Comparison of ENCODE assay signal across 8 mouse cellular contexts in genomic region chr15:100041267-100042047, GRCm38 (mm10). TPM values are rescaled to one million over a fixed set of nuclear protein-coding genes. Genes with fewer than 3 reads are reported as not detected.
DNase-seq lines count a peak whose midpoint lies in the region; ATAC-seq and TF ChIP-seq lines count a peak whose summit lies in the region.

No protein-coding gene starts in this region.

- no peak for TF ChIP-seq EP300 in CH12.LX (IDR thresholded peaks at IDR 0.05; ENCODE audit: low read length)

- H3K27ac ChIP-seq in CH12.LX (ENCODE audit: insufficient read depth, low read depth), result peak overlapping the region; percentile 33
- no peak overlapping the region for H3K27ac ChIP-seq in forebrain, embryonic 11.5 days (ENCODE audit: low read depth, low read length)
- H3K27ac ChIP-seq in limb, embryonic 12.5 days, result no peak overlapping the region
- peak overlapping the region; percentile 77 for H3K27ac ChIP-seq in neural tube, embryonic 13.5 days (replicated peaks)

- H3K4me1 ChIP-seq in CH12.LX (ENCODE audit: control insufficient read depth in 1 of 2, insufficient read depth in 2 of 2), result peaks cover 11 to 62% of the 10 kb centered on the region in 2 experiments; a peak in 3 of 4 replicates
- peaks cover 17% of the 10 kb centered on the region for H3K4me1 ChIP-seq in forebrain, embryonic 11.5 days (replicated peaks; ENCODE audit: control insufficient read depth, insufficient read depth, low read length)
- H3K4me1 ChIP-seq in limb, embryonic 12.5 days (replicated peaks), result peaks cover 30% of the 10 kb centered on the region
- H3K4me1 ChIP-seq in neural tube, embryonic 13.5 days (replicated peaks), result peaks cover 57% of the 10 kb centered on the region

- H3K9me3 ChIP-seq in CH12.LX (replicated peaks; ENCODE audit: low read length), result no peaks in the 10 kb centered on the region
- H3K9me3 ChIP-seq in forebrain, embryonic 11.5 days (ENCODE audit: control insufficient read depth, low read length), result no peaks in the 10 kb centered on the region
- no peaks in the 10 kb centered on the region for H3K9me3 ChIP-seq in limb, embryonic 12.5 days
- H3K9me3 ChIP-seq in neural tube, embryonic 13.5 days, result no peaks in the 10 kb centered on the region

- peaks cover 44% of the 10 kb centered on the region for H3K79me2 ChIP-seq in CH12.LX (replicated peaks; ENCODE audit: control insufficient read depth, extremely low read depth, insufficient read depth, poor library complexity, severe bottlenecking)

- dilution Hi-C loops in CH12.LX (cut with MboI; ENCODE audit: extremely low pct_ligation_motif_present, extremely low pct_unique_long_range_greater_than_20kb, low sequenced_read_pairs), result no loop called here

- TF ChIP-seq CTCF in CH12.LX (conservative IDR thresholded peaks at IDR 0.05 in 1 of 2, IDR thresholded peaks at IDR 0.05 in 1 of 2; ENCODE audit: low read depth in 2 of 2, low read length in 2 of 2), result no peak

- peak overlapping the region; percentile 94 for H3K4me2 ChIP-seq in CH12.LX (ENCODE audit: insufficient read depth, low read depth, poor library complexity, severe bottlenecking)
- peak overlapping the region; percentile 74 for H3K4me2 ChIP-seq in forebrain, embryonic 11.5 days (ENCODE audit: low read depth, low read length, severe bottlenecking)
- H3K4me2 ChIP-seq in limb, embryonic 12.5 days, result peak overlapping the region; percentile 79
- H3K4me2 ChIP-seq in neural tube, embryonic 13.5 days, result peak overlapping the region; percentile 65

- WGBS in forebrain, embryonic 11.5 days, result 46% methylated on average over 10 of the region's 10 CpGs
- WGBS in limb, embryonic 12.5 days, result 48% methylated on average over 10 of the region's 10 CpGs
- 27% methylated on average over 10 of the region's 10 CpGs for WGBS in neural tube, embryonic 13.5 days

- peaks cover 0 to 10% of the 10 kb centered on the region in 2 experiments for H3K36me3 ChIP-seq in CH12.LX (replicated peaks in 1 of 2; ENCODE audit: control insufficient read depth in 1 of 2, insufficient read depth in 1 of 2, low read length in 1 of 2)
- no peaks in the 10 kb centered on the region for H3K36me3 ChIP-seq in forebrain, embryonic 11.5 days (ENCODE audit: control insufficient read depth, insufficient read depth, low read length)
- H3K36me3 ChIP-seq in limb, embryonic 12.5 days, result peaks cover 6% of the 10 kb centered on the region; the same call in 1 of the 2 replicates
- no peaks in the 10 kb centered on the region for H3K36me3 ChIP-seq in neural tube, embryonic 13.5 days

- peaks cover 6% of the 10 kb centered on the region for H3K27me3 ChIP-seq in CH12.LX (replicated peaks)
- H3K27me3 ChIP-seq in forebrain, embryonic 11.5 days (ENCODE audit: control insufficient read depth, insufficient read depth, low read length), result no peaks in the 10 kb centered on the region
- H3K27me3 ChIP-seq in limb, embryonic 12.5 days, result peaks cover 7% of the 10 kb centered on the region; the same call in 1 of the 2 replicates
- H3K27me3 ChIP-seq in neural tube, embryonic 13.5 days, result no peaks in the 10 kb centered on the region

- no peak for TF ChIP-seq POLR2A in CH12.LX (IDR thresholded peaks at IDR 0.05; ENCODE audit: low read depth, low read length)

- no peak for ATAC-seq in cerebellum, adult (ENCODE audit: insufficient number of reproducible peaks, low FRiP score, low TSS enrichment)
- ATAC-seq in forebrain, embryonic 11.5 days (replicated peaks; ENCODE audit: low FRiP score), result no peak
- no peak for ATAC-seq in limb, embryonic 12.5 days (ENCODE audit: insufficient number of reproducible peaks, insufficient read depth, low FRiP score, low TSS enrichment, low read depth)
- ATAC-seq in neural tube, embryonic 13.5 days (ENCODE audit: low read depth), result no peak

- in situ Hi-C loops in CH12.LX (cut with MboI; ENCODE audit: low pct_ligation_motif_present, low pct_unique_long_range_greater_than_20kb, low sequenced_read_pairs), result loop anchor here (5.0 kb wide), 1 partner anchor 36 kb away; no protein-coding TSS in a partner anchor

- H3K9ac ChIP-seq in CH12.LX (ENCODE audit: insufficient read depth, low read depth), result peak overlapping the region; percentile 38; the same call in 1 of the 2 replicates
- H3K9ac ChIP-seq in forebrain, embryonic 11.5 days (ENCODE audit: low read length), result peak overlapping the region; percentile 51
- peak overlapping the region; percentile 46; the same call in 1 of the 2 replicates for H3K9ac ChIP-seq in limb, embryonic 12.5 days (replicated peaks)
- H3K9ac ChIP-seq in neural tube, embryonic 13.5 days, result peak overlapping the region; percentile 98

- peak; percentile 31 for DNase-seq in cerebellum, adult 11 months
- DNase-seq in CH12.LX (ENCODE audit: extremely low read depth), result peak; percentile 69
- no peak for DNase-seq in forebrain, embryonic 11.5 days (ENCODE audit: low spot score)
- no peak for DNase-seq in ovary, postnatal 36 days (ENCODE audit: low spot score)
- no peak for DNase-seq in right cerebral cortex, postnatal 10 days (ENCODE audit: low spot score in 2 of 2)

- TF ChIP-seq RAD21 in CH12.LX (IDR thresholded peaks at IDR 0.05; ENCODE audit: low read depth, low read length), result no peak

- peak overlapping the region; percentile 35 to 87 (median 38) for H3K4me3 ChIP-seq in CH12.LX (replicated peaks in 1 of 3; ENCODE audit: low read depth in 2 of 3, low read length in 2 of 3, poor library complexity in 1 of 3)
- peak overlapping the region; percentile 9; the same call in 1 of the 2 replicates for H3K4me3 ChIP-seq in forebrain, embryonic 11.5 days (ENCODE audit: low read depth, low read length)
- no peak overlapping the region for H3K4me3 ChIP-seq in limb, embryonic 12.5 days (replicated peaks)
- peak overlapping the region; percentile 93 for H3K4me3 ChIP-seq in neural tube, embryonic 13.5 days

TF ChIP-seq in CH12.LX, 34 proteins besides CTCF, POLR2A, EP300 and RAD21:
- TF ChIP-seq ZC3H11A (IDR thresholded peaks at IDR 0.05; ENCODE audit: low read depth, low read length), result no peak
- TF ChIP-seq MAX (IDR thresholded peaks at IDR 0.05; ENCODE audit: low read length), result 0 out of 2 replicates have a peak, but pooled peaks have one; percentile 58
- TF ChIP-seq USF1 (IDR thresholded peaks at IDR 0.05; ENCODE audit: low read depth, low read length), result no peak
- peak; percentile 43; the same call in 1 of the 2 replicates for TF ChIP-seq SIN3A (IDR thresholded peaks at IDR 0.05; ENCODE audit: low read length)
- TF ChIP-seq IRF4 (IDR thresholded peaks at IDR 0.05; ENCODE audit: low read depth, low read length), result 0 out of 2 replicates have a peak, but pooled peaks have one; percentile 9

RNA-seq across cellular contexts. Expression of gene Dip2b, which starts 3.0 kb away (rescaled TPM):
- total RNA-seq in CH12.LX (2012; rRNA removed), result 15.1 and 16.7 TPM in 2 replicates
- 13.0 and 15.7 TPM in 2 replicates for total RNA-seq in CH12.LX (2014; rRNA removed)
- 14.3 and 18.2 TPM in 2 replicates for polyA plus RNA-seq in CH12.LX (2012; ENCODE audit: insufficient read length, low read depth)
- 27.9 and 28.3 TPM in 2 replicates for polyA plus RNA-seq in forebrain, embryonic 11.5 days (2014; fragmentation: Nextera tagmentation; extraction: Ambion mirVana)
- polyA plus RNA-seq in limb, embryonic 12.5 days (2016; fragmentation: Nextera tagmentation; extraction: Ambion mirVana), result 14.3 and 15.9 TPM in 2 replicates
- 18.4 and 18.5 TPM in 2 replicates for polyA plus RNA-seq in neural tube, embryonic 13.5 days (2015; fragmentation: Nextera tagmentation; extraction: Ambion mirVana)

Comparison
In these comparisons a context has a peak if more than half of its experiments do, and no peak if none do; other contexts are left out.
1. DNase-seq: peak in cerebellum, adult 11 months (single experiment) and CH12.LX (single experiment); none in forebrain, embryonic 11.5 days (single experiment), ovary, postnatal 36 days (single experiment) and right cerebral cortex, postnatal 10 days (0 of 2).
2. H3K27ac ChIP-seq: peak in CH12.LX (single experiment) and neural tube, embryonic 13.5 days (single experiment); none in forebrain, embryonic 11.5 days (single experiment) and limb, embryonic 12.5 days (single experiment).
3. H3K9ac ChIP-seq: peak in every context shown above with its lines; median percentile 98 in neural tube, embryonic 13.5 days; 51 in forebrain, embryonic 11.5 days; 46 in limb, embryonic 12.5 days; 38 in CH12.LX.
4. Peak in every context shown above with its lines, with median percentiles within 50 percentile points of each other: H3K4me2 ChIP-seq.